Mouse (Mus musculus): Measurements from ENCODE around the gene Fbxo40. TPM values are rescaled to one million over a fixed set of nuclear protein-coding genes. Genes with fewer than 3 reads are reported as not detected.

Gene Fbxo40
- polyA plus RNA-seq, 1 experiment from 2014 or later = 0.12 TPM

GRCm38 (mm10) chr16:37011061-37011921 lies 21.0 kb upstream of the Fbxo40 start, which contains the start of gene Polq:
TSS of gene Polq (plus strand) at chr16:37011786.
- no peak within 1 kb of the TSS for H3K27ac ChIP-seq (ENCODE audit: low read length)
- H3K4me2 ChIP-seq (replicated peaks; ENCODE audit: low read depth, low read length) = peak within 1 kb of the TSS; percentile 84
- no peaks in the 10 kb centered on the region for H3K9me3 ChIP-seq (ENCODE audit: low read length)
- H3K36me3 ChIP-seq (ENCODE audit: insufficient read depth, low read length) = no peaks in the 10 kb centered on the region
- no peaks in the 10 kb centered on the region for H3K27me3 ChIP-seq (replicated peaks; ENCODE audit: insufficient read depth, low read length)
- ATAC-seq = peak; percentile 99
- peak within 1 kb of the TSS; percentile 58 for H3K4me3 ChIP-seq (ENCODE audit: low read depth, low read length)
- H3K4me1 ChIP-seq (ENCODE audit: insufficient read depth, low read depth, low read length) = peaks cover 7% of the 10 kb centered on the region; the same call in 1 of the 2 replicates
- 2% methylated on average over 30 of the region's 30 CpGs for WGBS
- TF ChIP-seq EP300 (IDR thresholded peaks at IDR 0.05) = no peak
- no peak for TF ChIP-seq CTCF (IDR thresholded peaks at IDR 0.05)
- H3K9ac ChIP-seq (replicated peaks; ENCODE audit: low read depth) = peak within 1 kb of the TSS; percentile 26
- peak; percentile 96 for DNase-seq (ENCODE audit: low spot score)

- Histone ChIP-seq H3K9ac (replicated peaks; ENCODE audit: low read depth) (no peak overlapping the region), H3K9me3 (ENCODE audit: low read length) (no peaks in the 10 kb centered on the region), H3K4me1 (ENCODE audit: insufficient read depth, low read depth, low read length) (peaks cover 7% of the 10 kb centered on the region; the same call in 1 of the 2 replicates), H3K36me3 (ENCODE audit: insufficient read depth, low read length) (no peaks in the 10 kb centered on the region), H3K4me2 (replicated peaks; ENCODE audit: low read depth, low read length) (no peak overlapping the region), H3K4me3 (ENCODE audit: low read depth, low read length) (no peak overlapping the region), H3K27ac (ENCODE audit: low read length) (no peak overlapping the region), H3K27me3 (replicated peaks; ENCODE audit: insufficient read depth, low read length) (no peaks in the 10 kb centered on the region)
- TF ChIP-seq CTCF (IDR thresholded peaks at IDR 0.05) (peak; percentile 72), EP300 (IDR thresholded peaks at IDR 0.05) (no peak)
- peak; percentile 88 for DNase-seq (ENCODE audit: low spot score)
- WGBS = 49% methylated on average over 4 of the region's 4 CpGs
- peak; percentile 46 for ATAC-seq
Measured at GRCm38 (mm10) chr16:37010370-37010769, 20.1 kb upstream of the Fbxo40 start.

GRCm38 (mm10) chr16:37009262-37009661 lies 19.0 kb upstream of the Fbxo40 start:
- H3K9me3 ChIP-seq (ENCODE audit: low read length) = no peaks in the 10 kb centered on the region
- 52% methylated on average over 6 of the region's 6 CpGs for WGBS
- no peak for DNase-seq (ENCODE audit: low spot score)

GRCm38 (mm10) chr16:36999366-36999972 lies 9.2 kb upstream of the Fbxo40 start:
- DNase-seq (ENCODE audit: low spot score) (no peak), ATAC-seq (no peak)
- Histone ChIP-seq H3K4me3 (ENCODE audit: low read depth, low read length) (no peak overlapping the region), H3K4me1 (ENCODE audit: insufficient read depth, low read depth, low read length) (no peaks in the 10 kb centered on the region), H3K36me3 (ENCODE audit: insufficient read depth, low read length) (no peaks in the 10 kb centered on the region), H3K9ac (replicated peaks; ENCODE audit: low read depth) (no peak overlapping the region), H3K27ac (ENCODE audit: low read length) (no peak overlapping the region), H3K27me3 (replicated peaks; ENCODE audit: insufficient read depth, low read length) (no peaks in the 10 kb centered on the region), H3K4me2 (replicated peaks; ENCODE audit: low read depth, low read length) (no peak overlapping the region), H3K9me3 (ENCODE audit: low read length) (no peaks in the 10 kb centered on the region)
- 65% methylated on average over 9 of the region's 9 CpGs for WGBS
- no peak for TF ChIP-seq EP300 (IDR thresholded peaks at IDR 0.05)

More at GRCm38 (mm10) chr16:37009262-37009661, 19.0 kb upstream of the Fbxo40 start:
- H3K36me3 ChIP-seq (ENCODE audit: insufficient read depth, low read length) = no peaks in the 10 kb centered on the region
- no peak overlapping the region for H3K4me3 ChIP-seq (ENCODE audit: low read depth, low read length)
- H3K4me2 ChIP-seq (replicated peaks; ENCODE audit: low read depth, low read length) = no peak overlapping the region
- no peaks in the 10 kb centered on the region for H3K27me3 ChIP-seq (replicated peaks; ENCODE audit: insufficient read depth, low read length)
- TF ChIP-seq CTCF (IDR thresholded peaks at IDR 0.05) (no peak), EP300 (IDR thresholded peaks at IDR 0.05) (no peak)
- no peak for ATAC-seq
- H3K27ac ChIP-seq (ENCODE audit: low read length) = no peak overlapping the region
- H3K4me1 ChIP-seq (ENCODE audit: insufficient read depth, low read depth, low read length) = peaks cover 7% of the 10 kb centered on the region; the same call in 1 of the 2 replicates
- no peak overlapping the region for H3K9ac ChIP-seq (replicated peaks; ENCODE audit: low read depth)

- Histone ChIP-seq H3K4me2 (replicated peaks; ENCODE audit: low read depth, low read length) (no peak overlapping the region), H3K4me3 (ENCODE audit: low read depth, low read length) (no peak overlapping the region), H3K27me3 (replicated peaks; ENCODE audit: insufficient read depth, low read length) (no peaks in the 10 kb centered on the region), H3K9ac (replicated peaks; ENCODE audit: low read depth) (no peak overlapping the region), H3K27ac (ENCODE audit: low read length) (no peak overlapping the region), H3K36me3 (ENCODE audit: insufficient read depth, low read length) (no peaks in the 10 kb centered on the region), H3K9me3 (ENCODE audit: low read length) (no peaks in the 10 kb centered on the region), H3K4me1 (ENCODE audit: insufficient read depth, low read depth, low read length) (no peaks in the 10 kb centered on the region)
- no peak for DNase-seq (ENCODE audit: low spot score)
- TF ChIP-seq EP300 (IDR thresholded peaks at IDR 0.05) = no peak
- TF ChIP-seq CTCF (IDR thresholded peaks at IDR 0.05) = no peak
- WGBS = 62% methylated on average over 6 of the region's 6 CpGs
- ATAC-seq = no peak
Measured at GRCm38 (mm10) chr16:36997650-36998049, 7.4 kb upstream of the Fbxo40 start.

GRCm38 (mm10) chr16:36989493-36989892 lies 774 bp downstream of the Fbxo40 start:
- H3K36me3 ChIP-seq (ENCODE audit: insufficient read depth, low read length) = no peaks in the 10 kb centered on the region
- H3K9ac ChIP-seq (replicated peaks; ENCODE audit: low read depth) = no peak overlapping the region
- ATAC-seq (no peak), DNase-seq (ENCODE audit: low spot score) (no peak)
- no peaks in the 10 kb centered on the region for H3K9me3 ChIP-seq (ENCODE audit: low read length)
- no peak for TF ChIP-seq EP300 (IDR thresholded peaks at IDR 0.05)
- no peak for TF ChIP-seq CTCF (IDR thresholded peaks at IDR 0.05)
- H3K4me1 ChIP-seq (ENCODE audit: insufficient read depth, low read depth, low read length) = no peaks in the 10 kb centered on the region
- H3K27me3 ChIP-seq (replicated peaks; ENCODE audit: insufficient read depth, low read length) = no peaks in the 10 kb centered on the region
- H3K27ac ChIP-seq (ENCODE audit: low read length) = no peak overlapping the region
- H3K4me2 ChIP-seq (replicated peaks; ENCODE audit: low read depth, low read length) = no peak overlapping the region
- H3K4me3 ChIP-seq (ENCODE audit: low read depth, low read length) = no peak overlapping the region
- 73% methylated on average over 8 of the region's 8 CpGs for WGBS
